In genomic region chr19:53019716-53020463, GRCm38 (mm10) we compare ENCODE assay signal across 8 mouse cellular contexts. TPM values are rescaled to one million over a fixed set of nuclear protein-coding genes. Genes with fewer than 3 reads are reported as not detected.
A peak's percentile ranks its signal among the peaks of the same experiment; 100 is the strongest.
DNase-seq lines count a peak whose midpoint lies in the region; ATAC-seq and TF ChIP-seq lines count a peak whose summit lies in the region.

No protein-coding gene starts in this region.

- no peak overlapping the region for H3K4me2 ChIP-seq in hindbrain, embryonic 13.5 days
- H3K4me2 ChIP-seq in forebrain, embryonic 16.5 days (ENCODE audit: low read length), result no peak overlapping the region

- peaks cover 20% of the 10 kb centered on the region; the same call in 1 of the 2 replicates for H3K4me1 ChIP-seq in hindbrain, embryonic 10.5 days (replicated peaks)
- peaks cover 18% of the 10 kb centered on the region for H3K4me1 ChIP-seq in hindbrain, embryonic 13.5 days (replicated peaks)
- H3K4me1 ChIP-seq in forebrain, embryonic 16.5 days (replicated peaks; ENCODE audit: control insufficient read depth, insufficient read depth, low read length), result peaks cover 6% of the 10 kb centered on the region
- peaks cover 3% of the 10 kb centered on the region; the same call in 1 of the 2 replicates for H3K4me1 ChIP-seq in spleen, adult 2 months (ENCODE audit: control insufficient read depth, insufficient read depth, insufficient read length)

- H3K27ac ChIP-seq in hindbrain, embryonic 10.5 days, result 0 out of 2 replicates have a peak overlapping the region, but pooled peaks have one; percentile 23
- H3K27ac ChIP-seq in hindbrain, embryonic 13.5 days, result no peak overlapping the region
- no peak overlapping the region for H3K27ac ChIP-seq in forebrain, embryonic 16.5 days (ENCODE audit: low read length)
- H3K27ac ChIP-seq in spleen, adult 2 months (ENCODE audit: insufficient read depth, low read length), result peak overlapping the region; percentile 31

- no peaks in the 10 kb centered on the region for H3K9me3 ChIP-seq in hindbrain, embryonic 10.5 days
- H3K9me3 ChIP-seq in hindbrain, embryonic 13.5 days, result no peaks in the 10 kb centered on the region
- no peaks in the 10 kb centered on the region for H3K9me3 ChIP-seq in forebrain, embryonic 16.5 days (ENCODE audit: control insufficient read depth, low read length)

- DNase-seq in hindbrain, embryonic 10.5 days (ENCODE audit: low spot score), result peak; percentile 53
- DNase-seq in brain, adult 2 months (ENCODE audit: low read depth, low spot score), result peak; percentile 76
- DNase-seq in kidney, postnatal 36 days, result peak; percentile 41 to 78
- peak; percentile 83 for DNase-seq in lung, postnatal 14 days
- peak; percentile 63 to 70 for DNase-seq in spleen, adult 2 months (ENCODE audit: low read depth in 1 of 2, low spot score in 2 of 2)

- no peak overlapping the region for H3K4me3 ChIP-seq in hindbrain, embryonic 10.5 days
- no peak overlapping the region for H3K4me3 ChIP-seq in hindbrain, embryonic 13.5 days
- H3K4me3 ChIP-seq in forebrain, embryonic 16.5 days (replicated peaks; ENCODE audit: low read length), result no peak overlapping the region
- no peak overlapping the region for H3K4me3 ChIP-seq in spleen, adult 2 months (ENCODE audit: extremely low read depth, insufficient read depth, insufficient read length)

- H3K27me3 ChIP-seq in hindbrain, embryonic 10.5 days (ENCODE audit: insufficient read depth, poor library complexity, severe bottlenecking), result no peaks in the 10 kb centered on the region
- H3K27me3 ChIP-seq in hindbrain, embryonic 13.5 days, result no peaks in the 10 kb centered on the region
- H3K27me3 ChIP-seq in forebrain, embryonic 16.5 days (replicated peaks; ENCODE audit: control insufficient read depth, insufficient read depth, low read length), result no peaks in the 10 kb centered on the region
- H3K27me3 ChIP-seq in spleen, adult 2 months (ENCODE audit: control insufficient read depth, insufficient read depth, low read length), result no peaks in the 10 kb centered on the region

- H3K9ac ChIP-seq in hindbrain, embryonic 13.5 days, result no peak overlapping the region
- no peak overlapping the region for H3K9ac ChIP-seq in forebrain, embryonic 16.5 days (replicated peaks; ENCODE audit: low read depth, low read length)

- TF ChIP-seq CTCF in spleen, adult 2 months (IDR thresholded peaks at IDR 0.05; ENCODE audit: extremely low read depth, insufficient read depth, insufficient read length, insufficient replicate concordance), result peak; percentile 57; the same call in 1 of the 2 replicates

- TF ChIP-seq POLR2A in spleen, adult 2 months (IDR thresholded peaks at IDR 0.05; ENCODE audit: low read depth, low read length), result no peak

- H3K36me3 ChIP-seq in hindbrain, embryonic 10.5 days, result peaks cover 71% of the 10 kb centered on the region
- peaks cover 37% of the 10 kb centered on the region for H3K36me3 ChIP-seq in hindbrain, embryonic 13.5 days
- 0 out of 2 replicates have a peak, but pooled peaks cover 6% of the 10 kb centered on the region for H3K36me3 ChIP-seq in forebrain, embryonic 16.5 days (ENCODE audit: control insufficient read depth, insufficient read depth)
- peaks cover 8% of the 10 kb centered on the region for H3K36me3 ChIP-seq in spleen, adult 2 months (ENCODE audit: control insufficient read depth, insufficient read depth, low read length)

- WGBS in hindbrain, embryonic 10.5 days, result 70% methylated on average over 13 of the region's 13 CpGs
- 64% methylated on average over 13 of the region's 13 CpGs for WGBS in hindbrain, embryonic 13.5 days
- 66% methylated on average over 13 of the region's 13 CpGs for WGBS in forebrain, embryonic 16.5 days
- WGBS in spleen, adult 2 months, result 64% methylated on average over 13 of the region's 13 CpGs

- ATAC-seq in hindbrain, embryonic 13.5 days (ENCODE audit: low FRiP score), result no peak
- peak; percentile 74 for ATAC-seq in CD4-positive, CD25-positive, alpha-beta regulatory T cell, adult 4 months
- ATAC-seq in forebrain, embryonic 16.5 days, result peak; percentile 45

RNA-seq across cellular contexts. Expression of gene Xpnpep1, which starts 20.1 kb away (rescaled TPM):
- 153 and 156 TPM in 2 replicates for polyA plus RNA-seq in hindbrain, embryonic 10.5 days (2016; fragmentation: Nextera tagmentation; extraction: Ambion mirVana)
- polyA plus RNA-seq in hindbrain, embryonic 13.5 days (2015; fragmentation: Nextera tagmentation; extraction: Ambion mirVana), result 132 and 138 TPM in 2 replicates
- 10 to 100 TPM; 51.1 to 85.0 TPM for polyA plus RNA-seq in CD4-positive, CD25-positive, alpha-beta regulatory T cell, adult 4 months (2017; shearing (Covaris generic))
- polyA plus RNA-seq in forebrain, embryonic 16.5 days (2015; fragmentation: Nextera tagmentation; extraction: Ambion mirVana), result 132 and 140 TPM in 2 replicates
- 31.5 and 36.3 TPM in 2 replicates for polyA plus RNA-seq in spleen, adult 2 months (2012; rRNA removed)

Comparison
In these comparisons a context has a peak if more than half of its experiments do, and no peak if none do; other contexts are left out.
1. H3K27ac ChIP-seq: peak in hindbrain, embryonic 10.5 days (single experiment) and spleen, adult 2 months (single experiment); none in hindbrain, embryonic 13.5 days (single experiment) and forebrain, embryonic 16.5 days (single experiment).
2. Peak in every context shown above with its lines, with median percentiles within 50 percentile points of each other: DNase-seq.